Mouse (Mus musculus) bone marrow, adult 2 months (tissue): ENCODE results near the gene Acta1.

ENCODE experiments used
- CTCF ChIP-seq: fragments of 200-500 bp; IDR thresholded peaks from 2 replicates; pipeline ENCODE4 v1.5.1; 2011; ENCODE audit warnings: low read length, control low read depth; ENCODE audit not compliant: control insufficient read depth, insufficient read depth
- POLR2A ChIP-seq: fragments of 200-500 bp; IDR thresholded peaks from 2 replicates; pipeline ENCODE4 v1.6.1; 2011; ENCODE audit warnings: low read depth, mild to moderate bottlenecking, control low read depth, low read length, borderline replicate concordance; ENCODE audit not compliant: control insufficient read depth

- no peak for TF ChIP-seq POLR2A
- no peak for TF ChIP-seq CTCF
Observed at GRCm38 (mm10) chr8:123845991-123846390, 48.6 kb downstream of the Acta1 start.
